Mouse (Mus musculus): Measurements from ENCODE around the gene Mrto4. TPM values are rescaled to one million over a fixed set of nuclear protein-coding genes. Genes with fewer than 3 reads are reported as not detected.

Gene Mrto4
- polyA plus RNA-seq, 1 experiment, result 112 TPM

GRCm38 (mm10) chr4:139345416-139346019 lies 6.9 kb downstream of the Mrto4 start:
- no peaks in the 10 kb centered on the region for H3K9me3 ChIP-seq (replicated peaks; ENCODE audit: control insufficient read depth, insufficient read depth, low read length, poor library complexity, severe bottlenecking)
- peaks cover 19% of the 10 kb centered on the region for H3K36me3 ChIP-seq (ENCODE audit: control insufficient read depth, insufficient read depth, low read length, poor library complexity, severe bottlenecking)
- no peaks in the 10 kb centered on the region for H3K4me1 ChIP-seq (ENCODE audit: control insufficient read depth, insufficient read depth, low read length)
- H3K4me3 ChIP-seq (ENCODE audit: low read depth, low read length), result peak overlapping the region; percentile 59
- TF ChIP-seq EP300 (IDR thresholded peaks at IDR 0.05; ENCODE audit: insufficient read depth, low read depth, low read length), result no peak
- TF ChIP-seq POLR2A (IDR thresholded peaks at IDR 0.05; ENCODE audit: insufficient read depth, low read length), result no peak
- no peak for TF ChIP-seq CTCF (IDR thresholded peaks at IDR 0.05; ENCODE audit: low read depth, low read length)
- peak overlapping the region; percentile 5; the same call in 1 of the 2 replicates for H3K9ac ChIP-seq (ENCODE audit: low read depth, poor library complexity, severe bottlenecking)
- H3K27me3 ChIP-seq (ENCODE audit: control insufficient read depth, insufficient read depth, low read length, poor library complexity, severe bottlenecking), result no peaks in the 10 kb centered on the region
- H3K27ac ChIP-seq (ENCODE audit: insufficient read depth, low read length), result no peak overlapping the region

- H3K27ac ChIP-seq (ENCODE audit: insufficient read depth, low read length), result no peak overlapping the region
- no peaks in the 10 kb centered on the region for H3K4me1 ChIP-seq (ENCODE audit: control insufficient read depth, insufficient read depth, low read length)
- no peak for TF ChIP-seq POLR2A (IDR thresholded peaks at IDR 0.05; ENCODE audit: insufficient read depth, low read length)
- no peak for TF ChIP-seq CTCF (IDR thresholded peaks at IDR 0.05; ENCODE audit: low read depth, low read length)
- no peak for TF ChIP-seq EP300 (IDR thresholded peaks at IDR 0.05; ENCODE audit: insufficient read depth, low read depth, low read length)
- no peaks in the 10 kb centered on the region for H3K9me3 ChIP-seq (replicated peaks; ENCODE audit: control insufficient read depth, insufficient read depth, low read length, poor library complexity, severe bottlenecking)
- H3K27me3 ChIP-seq (ENCODE audit: control insufficient read depth, insufficient read depth, low read length, poor library complexity, severe bottlenecking), result no peaks in the 10 kb centered on the region
- H3K9ac ChIP-seq (ENCODE audit: low read depth, poor library complexity, severe bottlenecking), result no peak overlapping the region
- H3K36me3 ChIP-seq (ENCODE audit: control insufficient read depth, insufficient read depth, low read length, poor library complexity, severe bottlenecking), result peaks cover 7% of the 10 kb centered on the region
- no peak overlapping the region for H3K4me3 ChIP-seq (ENCODE audit: low read depth, low read length)
Observed at GRCm38 (mm10) chr4:139343718-139344117, 8.7 kb downstream of the Mrto4 start.

GRCm38 (mm10) chr4:139341556-139342233 lies 10.7 kb downstream of the Mrto4 start:
- TF ChIP-seq CTCF (IDR thresholded peaks at IDR 0.05; ENCODE audit: low read depth, low read length), result no peak
- TF ChIP-seq POLR2A (IDR thresholded peaks at IDR 0.05; ENCODE audit: insufficient read depth, low read length), result no peak
- no peak for TF ChIP-seq EP300 (IDR thresholded peaks at IDR 0.05; ENCODE audit: insufficient read depth, low read depth, low read length)
- Histone ChIP-seq H3K27ac (ENCODE audit: insufficient read depth, low read length) (no peak overlapping the region), H3K9me3 (replicated peaks; ENCODE audit: control insufficient read depth, insufficient read depth, low read length, poor library complexity, severe bottlenecking) (no peaks in the 10 kb centered on the region), H3K9ac (ENCODE audit: low read depth, poor library complexity, severe bottlenecking) (no peak overlapping the region), H3K36me3 (ENCODE audit: control insufficient read depth, insufficient read depth, low read length, poor library complexity, severe bottlenecking) (no peaks in the 10 kb centered on the region), H3K27me3 (ENCODE audit: control insufficient read depth, insufficient read depth, low read length, poor library complexity, severe bottlenecking) (no peaks in the 10 kb centered on the region), H3K4me1 (ENCODE audit: control insufficient read depth, insufficient read depth, low read length) (peaks cover 2% of the 10 kb centered on the region), H3K4me3 (ENCODE audit: low read depth, low read length) (no peak overlapping the region)

GRCm38 (mm10) chr4:139340835-139341234 lies 11.5 kb downstream of the Mrto4 start:
- peaks cover 2% of the 10 kb centered on the region for H3K4me1 ChIP-seq (ENCODE audit: control insufficient read depth, insufficient read depth, low read length)
- H3K27ac ChIP-seq (ENCODE audit: insufficient read depth, low read length), result no peak overlapping the region
- TF ChIP-seq EP300 (IDR thresholded peaks at IDR 0.05; ENCODE audit: insufficient read depth, low read depth, low read length), result no peak
- no peak for TF ChIP-seq POLR2A (IDR thresholded peaks at IDR 0.05; ENCODE audit: insufficient read depth, low read length)
- TF ChIP-seq CTCF (IDR thresholded peaks at IDR 0.05; ENCODE audit: low read depth, low read length), result no peak
- no peaks in the 10 kb centered on the region for H3K36me3 ChIP-seq (ENCODE audit: control insufficient read depth, insufficient read depth, low read length, poor library complexity, severe bottlenecking)
- no peaks in the 10 kb centered on the region for H3K27me3 ChIP-seq (ENCODE audit: control insufficient read depth, insufficient read depth, low read length, poor library complexity, severe bottlenecking)
- no peaks in the 10 kb centered on the region for H3K9me3 ChIP-seq (replicated peaks; ENCODE audit: control insufficient read depth, insufficient read depth, low read length, poor library complexity, severe bottlenecking)
- H3K9ac ChIP-seq (ENCODE audit: low read depth, poor library complexity, severe bottlenecking), result no peak overlapping the region
- H3K4me3 ChIP-seq (ENCODE audit: low read depth, low read length), result no peak overlapping the region

GRCm38 (mm10) chr4:139338145-139338544 lies 14.2 kb downstream of the Mrto4 start:
- H3K27me3 ChIP-seq (ENCODE audit: control insufficient read depth, insufficient read depth, low read length, poor library complexity, severe bottlenecking), result no peaks in the 10 kb centered on the region
- H3K9me3 ChIP-seq (replicated peaks; ENCODE audit: control insufficient read depth, insufficient read depth, low read length, poor library complexity, severe bottlenecking), result no peaks in the 10 kb centered on the region
- H3K4me1 ChIP-seq (ENCODE audit: control insufficient read depth, insufficient read depth, low read length), result peaks cover 3% of the 10 kb centered on the region
- H3K9ac ChIP-seq (ENCODE audit: low read depth, poor library complexity, severe bottlenecking), result peak overlapping the region; percentile 71
- no peak for TF ChIP-seq EP300 (IDR thresholded peaks at IDR 0.05; ENCODE audit: insufficient read depth, low read depth, low read length)
- no peak for TF ChIP-seq POLR2A (IDR thresholded peaks at IDR 0.05; ENCODE audit: insufficient read depth, low read length)
- TF ChIP-seq CTCF (IDR thresholded peaks at IDR 0.05; ENCODE audit: low read depth, low read length), result no peak
- peak overlapping the region; percentile 34 for H3K4me3 ChIP-seq (ENCODE audit: low read depth, low read length)
- no peak overlapping the region for H3K27ac ChIP-seq (ENCODE audit: insufficient read depth, low read length)
- H3K36me3 ChIP-seq (ENCODE audit: control insufficient read depth, insufficient read depth, low read length, poor library complexity, severe bottlenecking), result no peaks in the 10 kb centered on the region

GRCm38 (mm10) chr4:139336822-139337483 lies 15.4 kb downstream of the Mrto4 start:
- Histone ChIP-seq H3K36me3 (ENCODE audit: control insufficient read depth, insufficient read depth, low read length, poor library complexity, severe bottlenecking) (no peaks in the 10 kb centered on the region), H3K9me3 (replicated peaks; ENCODE audit: control insufficient read depth, insufficient read depth, low read length, poor library complexity, severe bottlenecking) (no peaks in the 10 kb centered on the region), H3K27ac (ENCODE audit: insufficient read depth, low read length) (no peak overlapping the region), H3K4me1 (ENCODE audit: control insufficient read depth, insufficient read depth, low read length) (peaks cover 3% of the 10 kb centered on the region), H3K9ac (ENCODE audit: low read depth, poor library complexity, severe bottlenecking) (no peak overlapping the region), H3K27me3 (ENCODE audit: control insufficient read depth, insufficient read depth, low read length, poor library complexity, severe bottlenecking) (no peaks in the 10 kb centered on the region), H3K4me3 (ENCODE audit: low read depth, low read length) (peak overlapping the region; percentile 35)
- TF ChIP-seq POLR2A (IDR thresholded peaks at IDR 0.05; ENCODE audit: insufficient read depth, low read length) (no peak), CTCF (IDR thresholded peaks at IDR 0.05; ENCODE audit: low read depth, low read length) (peak; percentile 82)
